Mouse (Mus musculus): ENCODE measurements around the gene Max.

- TF ChIP-seq CTCF (IDR thresholded peaks at IDR 0.05; ENCODE audit: borderline replicate concordance, insufficient read depth, low read length) (no peak), POLR2A (IDR thresholded peaks at IDR 0.05; ENCODE audit: low read depth, low read length) (no peak)
Observed at GRCm38 (mm10) chr12:76948781-76949180, 13.2 kb downstream of the Max start.
